Mouse (Mus musculus) limb, embryonic 11.5 days (tissue): ENCODE results near the gene Kcnma1. TPM values are rescaled to one million over a fixed set of nuclear protein-coding genes. Genes with fewer than 3 reads are reported as not detected.
A peak's percentile ranks its signal among the peaks of the same experiment; 100 is the strongest.

Experiments used
- ATAC-seq: fragments of 200-750 bp; cut with Nextera tagmentation; 2 replicates; pipeline ENCODE4 v1.8.0; 2017; ENCODE audit warnings: low read depth; ENCODE audit not compliant: insufficient number of reproducible peaks, low FRiP score, low TSS enrichment
- DNase-seq: peaks from one replicate; pipeline ENCODE4 v3.0.0-alpha.2; 2015; ENCODE audit warnings: low spot score
- H3K27ac ChIP-seq: fragments of 300-500 bp; sonication (generic); replicated peaks from 2 replicates; pipeline ENCODE4 v1.5.1; 2014; ENCODE audit warnings: low read depth, mild to moderate bottlenecking, low read length
- H3K27me3 ChIP-seq: fragments of 300-500 bp; sonication (generic); 2 replicates; pipeline ENCODE4 v1.6.1; 2014; ENCODE audit warnings: mild to moderate bottlenecking, low read length, mixed read lengths; ENCODE audit not compliant: control insufficient read depth, insufficient read depth
- H3K36me3 ChIP-seq: fragments of 300-500 bp; sonication (generic); 2 replicates; pipeline ENCODE4 v1.6.1; 2014; ENCODE audit warnings: mild to moderate bottlenecking, low read length, moderate library complexity, mixed read lengths; ENCODE audit not compliant: control insufficient read depth, insufficient read depth
- H3K4me1 ChIP-seq: fragments of 300-500 bp; sonication (generic); 2 replicates; pipeline ENCODE4 v1.6.1; 2014; ENCODE audit warnings: low read length, mixed read lengths; ENCODE audit not compliant: control insufficient read depth, insufficient read depth
- H3K4me2 ChIP-seq: fragments of 300-500 bp; sonication (generic); 2 replicates; pipeline ENCODE4 v1.6.1; 2014; ENCODE audit warnings: low read depth, mild to moderate bottlenecking, moderate library complexity; ENCODE audit not compliant: severe bottlenecking
- H3K4me3 ChIP-seq: fragments of 300-500 bp; sonication (generic); 2 replicates; pipeline ENCODE4 v1.5.1; 2014; ENCODE audit warnings: low read depth, low read length
- H3K9ac ChIP-seq: fragments of 300-500 bp; sonication (generic); 2 replicates; pipeline ENCODE4 v1.6.1; 2014; ENCODE audit warnings: mild to moderate bottlenecking, low read length
- H3K9me3 ChIP-seq: fragments of 300-500 bp; sonication (generic); 2 replicates; pipeline ENCODE4 v1.6.1; 2016; ENCODE audit warnings: low read length; ENCODE audit not compliant: control insufficient read depth
- WGBS: fragments of 180-500 bp; shearing (Covaris S2); extraction: QIAGEN DNeasy Blood & Tissue Kit; methylation state at CpG from one replicate; pipeline ENCODE4 v1.1.7; 2014; 5-methylcytosine and 5-hydroxymethylcytosine counted together
- polyA plus RNA-seq: library from polyadenylated mRNA; unstranded; fragments of >200 nt; fragmentation: Nextera tagmentation; extraction: Ambion mirVana; gene quantifications from 2 replicates; pipeline ENCODE4 v1.2.1, GENCODE M21; 2014

The Kcnma1 gene
- polyA plus RNA-seq, 1 experiment from 2014 or later: 0.80 TPM

- Histone ChIP-seq H3K27ac (no peak overlapping the region), H3K36me3 (no peaks in the 10 kb centered on the region), H3K4me2 (no peak overlapping the region), H3K4me1 (no peaks in the 10 kb centered on the region), H3K9me3 (no peaks in the 10 kb centered on the region), H3K27me3 (no peaks in the 10 kb centered on the region), H3K4me3 (no peak overlapping the region), H3K9ac (no peak overlapping the region)
- WGBS: 60% methylated on average over 2 of the region's 2 CpGs
- no peak for DNase-seq
- ATAC-seq: no peak
Observed at GRCm38 (mm10) chr14:23563180-23563579, 451.1 kb downstream of the Kcnma1 start.

GRCm38 (mm10) chr14:23555647-23556046 lies 458.6 kb downstream of the Kcnma1 start:
- peaks cover 3% of the 10 kb centered on the region; the same call in 1 of the 2 replicates for H3K4me1 ChIP-seq
- H3K9me3 ChIP-seq: no peaks in the 10 kb centered on the region
- no peak for DNase-seq
- ATAC-seq: no peak
- H3K27me3 ChIP-seq: no peaks in the 10 kb centered on the region
- WGBS: 74% methylated on average over 2 of the region's 2 CpGs
- no peak overlapping the region for H3K27ac ChIP-seq
- H3K9ac ChIP-seq: no peak overlapping the region
- no peaks in the 10 kb centered on the region for H3K36me3 ChIP-seq
- no peak overlapping the region for H3K4me2 ChIP-seq
- no peak overlapping the region for H3K4me3 ChIP-seq

- Histone ChIP-seq H3K4me3 (no peak overlapping the region), H3K4me1 (peaks cover 3% of the 10 kb centered on the region; the same call in 1 of the 2 replicates), H3K36me3 (no peaks in the 10 kb centered on the region), H3K9me3 (no peaks in the 10 kb centered on the region), H3K27ac (no peak overlapping the region), H3K27me3 (no peaks in the 10 kb centered on the region), H3K9ac (no peak overlapping the region), H3K4me2 (no peak overlapping the region)
- 26% methylated on average over 5 of the region's 5 CpGs for WGBS
- no peak for ATAC-seq
- no peak for DNase-seq
Observed at GRCm38 (mm10) chr14:23552252-23552974, 461.9 kb downstream of the Kcnma1 start.

GRCm38 (mm10) chr14:23550467-23550866 lies 463.8 kb downstream of the Kcnma1 start:
- Histone ChIP-seq H3K36me3 (no peaks in the 10 kb centered on the region), H3K9me3 (no peaks in the 10 kb centered on the region), H3K4me1 (peaks cover 3% of the 10 kb centered on the region; the same call in 1 of the 2 replicates), H3K27ac (no peak overlapping the region), H3K27me3 (no peaks in the 10 kb centered on the region), H3K4me3 (no peak overlapping the region), H3K9ac (no peak overlapping the region), H3K4me2 (no peak overlapping the region)
- ATAC-seq (no peak), DNase-seq (no peak)
- 73% methylated on average over 3 of the region's 3 CpGs for WGBS

- Histone ChIP-seq H3K4me2 (no peak overlapping the region), H3K36me3 (no peaks in the 10 kb centered on the region), H3K9me3 (no peaks in the 10 kb centered on the region), H3K4me3 (no peak overlapping the region), H3K27me3 (no peaks in the 10 kb centered on the region), H3K9ac (no peak overlapping the region), H3K27ac (no peak overlapping the region), H3K4me1 (0 out of 2 replicates have a peak, but pooled peaks cover 5% of the 10 kb centered on the region)
- peak; percentile 69 for DNase-seq
- ATAC-seq: peak; percentile 60
- 25% methylated on average over 6 of the region's 6 CpGs for WGBS
Observed at GRCm38 (mm10) chr14:23542131-23542530, 472.2 kb downstream of the Kcnma1 start.

GRCm38 (mm10) chr14:23539621-23540020 lies 474.7 kb downstream of the Kcnma1 start:
- no peak for DNase-seq
- 85% methylated on average over 3 of the region's 3 CpGs for WGBS

GRCm38 (mm10) chr14:23533346-23533745 lies 480.9 kb downstream of the Kcnma1 start:
- Histone ChIP-seq H3K9ac (no peak overlapping the region), H3K4me1 (peaks cover 4% of the 10 kb centered on the region; the same call in 1 of the 2 replicates), H3K4me3 (no peak overlapping the region), H3K27ac (no peak overlapping the region), H3K36me3 (no peaks in the 10 kb centered on the region), H3K4me2 (no peak overlapping the region), H3K27me3 (0 out of 2 replicates have a peak, but pooled peaks cover 4% of the 10 kb centered on the region), H3K9me3 (0 out of 2 replicates have a peak, but pooled peaks cover 3% of the 10 kb centered on the region)
- DNase-seq (no peak), ATAC-seq (no peak)
- WGBS: 92% methylated on average over 3 of the region's 3 CpGs

More at GRCm38 (mm10) chr14:23539621-23540020, 474.7 kb downstream of the Kcnma1 start:
- Histone ChIP-seq H3K4me3 (no peak overlapping the region), H3K36me3 (no peaks in the 10 kb centered on the region), H3K27me3 (no peaks in the 10 kb centered on the region), H3K9me3 (0 out of 2 replicates have a peak, but pooled peaks cover 1% of the 10 kb centered on the region), H3K4me2 (no peak overlapping the region), H3K9ac (no peak overlapping the region), H3K4me1 (0 out of 2 replicates have a peak, but pooled peaks cover 5% of the 10 kb centered on the region), H3K27ac (no peak overlapping the region)
- no peak for ATAC-seq

GRCm38 (mm10) chr14:23531735-23532525 lies 482.4 kb downstream of the Kcnma1 start:
- Histone ChIP-seq H3K27me3 (0 out of 2 replicates have a peak, but pooled peaks cover 4% of the 10 kb centered on the region), H3K4me3 (no peak overlapping the region), H3K4me1 (peaks cover 4% of the 10 kb centered on the region; the same call in 1 of the 2 replicates), H3K9ac (no peak overlapping the region), H3K27ac (no peak overlapping the region), H3K36me3 (no peaks in the 10 kb centered on the region), H3K4me2 (no peak overlapping the region), H3K9me3 (0 out of 2 replicates have a peak, but pooled peaks cover 3% of the 10 kb centered on the region)
- DNase-seq (no peak), ATAC-seq (no peak)
- WGBS: 83% methylated on average over 8 of the region's 8 CpGs
